Mouse (Mus musculus) myocyte (in vitro differentiated cells): Measurements from ENCODE around the gene Cux1.

Experiments used
- E2F4 ChIP-seq: IDR thresholded peaks from one replicate; pipeline ENCODE4 v1.6.1; 2011; ENCODE audit warnings: mild to moderate bottlenecking, control low read depth, moderate library complexity; ENCODE audit not compliant: insufficient read depth
- MYOD1 ChIP-seq, 3 experiments: IDR thresholded peaks; one replicate each; pipeline ENCODE4 v1.6.1; 2011; ENCODE audit warnings: control low read depth in 2 of 3, low read depth in 2 of 3, mild to moderate bottlenecking in 2 of 3, moderate library complexity in 1 of 3; ENCODE audit not compliant: insufficient read length in 2 of 3, control insufficient read depth in 1 of 3
- POLR2A ChIP-seq: IDR thresholded peaks from one replicate; pipeline ENCODE4 v1.6.1; 2011; ENCODE audit warnings: low read depth, mild to moderate bottlenecking, control low read depth, moderate library complexity; ENCODE audit not compliant: insufficient read length

DNA sequence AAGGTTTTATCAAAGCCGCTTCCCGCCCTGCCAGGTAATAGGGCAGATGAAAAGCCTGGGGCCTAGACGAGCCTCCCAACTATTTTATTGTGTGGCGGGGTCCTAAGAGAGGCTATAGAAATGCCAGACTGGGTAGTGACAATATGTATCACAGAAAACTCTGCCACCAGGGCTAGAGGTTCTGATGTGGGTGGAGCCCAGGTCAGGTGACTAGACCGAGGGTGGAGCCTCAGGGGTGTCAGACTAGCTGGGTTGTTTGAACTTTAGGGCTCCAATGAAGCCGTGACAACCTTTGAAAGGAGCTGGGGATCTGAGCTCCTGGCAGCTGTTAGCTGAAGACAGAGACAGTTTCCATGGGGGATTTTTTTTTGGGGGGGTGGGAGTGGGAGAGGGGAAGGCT, 318.8 kb downstream of the Cux1 start:
- TF ChIP-seq E2F4 (no peak), MYOD1 (IDR thresholded peaks at IDR 0.05; ENCODE audit: control insufficient read depth in 1 of 3, insufficient read length in 2 of 3, low read depth in 2 of 3) (no peak), POLR2A (no peak)
